Mouse (Mus musculus) hindbrain, embryonic 12.5 days (tissue): ENCODE data around the gene Rhbdd2. TPM values are rescaled to one million over a fixed set of nuclear protein-coding genes. Genes with fewer than 3 reads are reported as not detected.

ENCODE experiments used
- ATAC-seq: fragments of 200-750 bp; cut with Nextera tagmentation; 2 replicates; pipeline ENCODE4 v1.8.0; 2017; ENCODE audit warnings: moderate TSS enrichment; ENCODE audit not compliant: low FRiP score
- H3K27ac ChIP-seq: fragments of 300-500 bp; sonication (generic); 2 replicates; pipeline ENCODE4 v1.5.1; 2016; ENCODE audit warnings: mild to moderate bottlenecking
- H3K27me3 ChIP-seq: fragments of 300-500 bp; sonication (generic); 2 replicates; pipeline ENCODE4 v1.6.1; 2016; ENCODE audit warnings: mild to moderate bottlenecking
- H3K36me3 ChIP-seq: fragments of 300-500 bp; sonication (generic); 2 replicates; pipeline ENCODE4 v1.6.1; 2016; ENCODE audit warnings: mild to moderate bottlenecking
- H3K4me1 ChIP-seq: fragments of 300-500 bp; sonication (generic); 2 replicates; pipeline ENCODE4 v1.6.1; 2016
- H3K4me2 ChIP-seq: fragments of 300-500 bp; sonication (generic); replicated peaks from 2 replicates; pipeline ENCODE4 v1.6.1; 2016; ENCODE audit warnings: mild to moderate bottlenecking
- H3K4me3 ChIP-seq: fragments of 300-500 bp; sonication (generic); 2 replicates; pipeline ENCODE4 v1.5.1; 2016; ENCODE audit warnings: mild to moderate bottlenecking
- H3K9ac ChIP-seq: fragments of 300-500 bp; sonication (generic); 2 replicates; pipeline ENCODE4 v1.6.1; 2016; ENCODE audit warnings: mild to moderate bottlenecking, moderate library complexity
- H3K9me3 ChIP-seq: fragments of 300-500 bp; sonication (generic); replicated peaks from 2 replicates; pipeline ENCODE4 v1.6.1; 2016; ENCODE audit warnings: mild to moderate bottlenecking
- WGBS: fragments of 180-500 bp; shearing (Covaris S2); methylation state at CpG from one replicate; pipeline ENCODE4 v1.1.7; 2016; 5-methylcytosine and 5-hydroxymethylcytosine counted together
- polyA plus RNA-seq: library from polyadenylated mRNA; unstranded; fragments of >200 nt; fragmentation: Nextera tagmentation; extraction: Ambion mirVana; gene quantifications from 2 replicates; pipeline ENCODE4 v1.2.1, GENCODE M21; 2016

Rhbdd2 gene
- polyA plus RNA-seq, 1 experiment from 2014 or later: 70.0 TPM

DNA sequence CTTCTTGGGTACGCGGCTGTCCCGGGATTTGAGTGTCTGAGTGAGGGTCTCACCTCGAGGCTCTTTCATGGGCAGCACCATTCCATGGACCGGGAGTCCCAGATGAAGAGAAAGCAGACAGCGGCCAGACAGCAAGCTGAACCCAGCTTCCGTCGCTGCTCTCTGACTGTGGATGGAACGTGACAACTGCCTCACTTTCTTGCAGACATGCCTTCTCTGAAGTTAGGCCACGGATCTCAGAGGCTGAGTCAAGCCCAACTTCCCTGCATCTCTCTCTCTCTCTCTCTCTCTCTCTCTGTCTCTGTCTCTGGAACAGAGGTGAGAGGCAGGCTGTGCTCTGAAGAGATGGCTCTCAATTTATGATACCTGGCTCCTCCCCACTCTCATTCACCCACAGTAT lies 3.5 kb upstream of the Rhbdd2 start:
- H3K4me2 ChIP-seq: 0 out of 2 replicates have a peak overlapping the region, but pooled peaks have one; percentile 15
- no peak overlapping the region for H3K27ac ChIP-seq
- ATAC-seq: no peak
- 44% methylated on average over 10 of the region's 10 CpGs for WGBS
- H3K36me3 ChIP-seq: no peaks in the 10 kb centered on the region
- H3K4me1 ChIP-seq: peaks cover 9% of the 10 kb centered on the region
- H3K27me3 ChIP-seq: no peaks in the 10 kb centered on the region
- no peaks in the 10 kb centered on the region for H3K9me3 ChIP-seq
- H3K9ac ChIP-seq: no peak overlapping the region
- H3K4me3 ChIP-seq: no peak overlapping the region

DNA sequence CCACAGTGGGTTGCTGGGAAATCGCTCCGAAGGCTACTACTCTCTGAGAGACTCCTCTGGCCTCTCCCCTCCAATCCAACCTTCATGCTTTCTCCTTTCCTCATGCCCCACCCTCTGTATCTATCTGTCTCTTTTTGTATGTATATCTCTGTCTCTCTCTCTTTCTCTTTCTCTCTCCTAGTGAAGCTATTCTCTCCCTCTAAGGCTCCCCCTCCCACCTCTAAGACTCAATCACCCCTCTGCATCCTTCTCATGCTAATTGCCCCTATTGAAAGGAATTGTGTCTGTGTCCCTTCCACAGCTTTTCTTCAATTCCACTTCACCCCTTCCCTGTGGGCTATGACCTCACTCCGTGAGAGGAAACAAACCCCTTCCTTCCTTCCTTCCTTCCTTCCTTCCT lies 3.0 kb upstream of the Rhbdd2 start:
- Histone ChIP-seq H3K36me3 (no peaks in the 10 kb centered on the region), H3K9ac (no peak overlapping the region), H3K27me3 (no peaks in the 10 kb centered on the region), H3K27ac (no peak overlapping the region), H3K4me2 (no peak overlapping the region), H3K4me3 (no peak overlapping the region), H3K4me1 (peaks cover 12% of the 10 kb centered on the region), H3K9me3 (no peaks in the 10 kb centered on the region)
- ATAC-seq: no peak
- 85% methylated on average over 3 of the region's 3 CpGs for WGBS

DNA sequence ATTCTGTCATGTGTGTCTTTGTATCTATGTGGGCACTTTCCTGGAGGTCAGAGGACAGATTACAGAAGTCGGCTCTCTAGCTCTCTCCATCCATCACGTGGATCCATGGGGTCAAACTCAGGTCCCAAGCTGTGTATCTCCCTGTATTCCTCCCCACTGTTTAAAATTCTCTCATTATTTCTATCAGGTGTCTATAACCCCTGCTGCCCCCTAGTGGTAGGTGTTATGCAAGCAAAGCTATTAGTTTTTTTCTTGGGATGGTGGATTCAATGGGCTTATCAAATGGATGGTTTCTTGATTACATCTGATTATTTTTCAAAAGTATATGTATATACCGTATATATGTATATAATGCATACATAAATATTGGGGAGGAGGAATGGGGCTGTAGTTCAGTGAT lies 1.8 kb upstream of the Rhbdd2 start:
- Histone ChIP-seq H3K4me3 (no peak overlapping the region), H3K9me3 (no peaks in the 10 kb centered on the region), H3K4me1 (peaks cover 12% of the 10 kb centered on the region), H3K9ac (no peak overlapping the region), H3K4me2 (no peak overlapping the region), H3K27me3 (no peaks in the 10 kb centered on the region), H3K27ac (no peak overlapping the region), H3K36me3 (peaks cover 7% of the 10 kb centered on the region)
- 38% methylated on average over 3 of the region's 3 CpGs for WGBS
- no peak for ATAC-seq

DNA sequence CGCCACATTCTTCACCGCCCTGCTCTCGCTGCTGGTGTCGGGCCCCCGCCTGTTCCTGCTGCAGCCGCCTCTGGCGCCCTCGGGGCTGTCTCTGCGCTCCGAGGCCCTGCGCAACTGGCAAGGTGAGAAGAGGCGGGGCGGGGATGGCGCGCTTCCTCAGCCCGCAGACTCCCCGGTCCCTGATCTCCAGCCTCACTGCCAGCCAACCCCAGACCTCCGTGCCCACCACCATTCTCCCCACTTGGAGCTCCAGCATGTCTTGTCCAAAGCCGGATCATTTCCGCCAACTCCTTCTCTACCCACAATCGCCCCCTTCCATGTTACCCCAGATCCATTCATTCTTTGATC lies 353 bp downstream of the Rhbdd2 start:
- no peaks in the 10 kb centered on the region for H3K27me3 ChIP-seq
- peak overlapping the region; percentile 79 for H3K4me3 ChIP-seq
- WGBS: 0% methylated on average over 21 of the region's 21 CpGs
- peaks cover 27% of the 10 kb centered on the region for H3K36me3 ChIP-seq
- H3K27ac ChIP-seq: peak overlapping the region; percentile 92
- peak; percentile 86 for ATAC-seq
- H3K4me2 ChIP-seq: peak overlapping the region; percentile 79
- H3K9ac ChIP-seq: peak overlapping the region; percentile 90
- no peaks in the 10 kb centered on the region for H3K9me3 ChIP-seq
- H3K4me1 ChIP-seq: peaks cover 12% of the 10 kb centered on the region

DNA sequence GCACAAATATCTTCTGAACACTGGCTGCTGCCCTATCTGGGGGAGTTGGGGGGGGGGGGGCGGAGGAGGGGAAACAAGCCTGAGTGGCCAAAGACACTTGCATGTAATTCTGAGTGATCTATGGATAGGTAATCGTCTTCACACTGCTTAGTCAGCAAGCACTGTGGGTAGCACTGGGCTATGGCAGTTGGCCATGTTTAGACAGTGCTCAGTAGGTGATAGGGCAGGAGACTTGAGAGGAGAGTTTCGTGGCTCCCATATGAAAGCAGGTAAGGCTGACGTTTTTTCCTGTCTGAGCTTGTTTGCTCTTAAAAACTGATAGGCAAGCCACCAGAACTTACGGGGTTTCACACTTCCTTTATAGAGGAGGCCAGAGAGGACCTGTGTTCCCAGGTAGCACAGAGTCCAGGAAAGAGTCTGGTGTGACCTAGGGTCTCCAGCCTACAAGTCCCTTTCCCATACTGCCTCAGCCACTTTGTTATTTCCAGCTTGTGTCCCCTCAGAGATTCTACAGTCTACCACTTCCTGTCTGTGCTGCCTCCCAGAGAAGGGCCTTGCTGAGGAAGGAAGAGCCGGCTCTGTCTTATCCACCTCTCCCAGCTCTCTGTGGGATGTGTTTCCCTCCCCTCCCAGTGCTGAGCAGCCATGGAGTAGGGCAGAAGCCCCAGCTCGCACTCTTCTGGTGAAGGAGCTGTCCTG lies 7.5 kb downstream of the Rhbdd2 start:
- H3K36me3 ChIP-seq: peaks cover 75% of the 10 kb centered on the region
- no peak overlapping the region for H3K27ac ChIP-seq
- H3K27me3 ChIP-seq: no peaks in the 10 kb centered on the region
- H3K4me2 ChIP-seq: no peak overlapping the region
- H3K9me3 ChIP-seq: no peaks in the 10 kb centered on the region
- no peak for ATAC-seq
- H3K4me1 ChIP-seq: peaks cover 3% of the 10 kb centered on the region; the same call in 1 of the 2 replicates
- WGBS: 87% methylated on average over 6 of the region's 7 CpGs
- H3K9ac ChIP-seq: no peak overlapping the region
- no peak overlapping the region for H3K4me3 ChIP-seq

DNA sequence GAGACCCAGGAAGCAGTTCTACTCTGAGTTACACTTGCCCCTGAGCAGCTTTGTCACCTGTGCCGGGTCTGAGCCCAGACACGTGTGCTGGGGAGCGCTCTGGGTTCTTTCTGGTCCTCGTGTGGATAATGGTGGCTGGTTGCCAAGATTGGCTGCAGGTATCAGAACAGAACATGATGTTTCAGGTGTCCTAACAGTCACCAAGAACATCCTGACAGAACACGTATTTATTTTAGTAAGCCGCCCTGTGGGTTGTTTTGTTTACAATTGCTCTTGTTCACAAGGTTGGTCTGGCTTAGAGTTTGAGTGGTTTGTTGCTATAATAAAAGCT lies 8.0 kb downstream of the Rhbdd2 start:
- no peak overlapping the region for H3K4me3 ChIP-seq
- H3K36me3 ChIP-seq: peaks cover 70% of the 10 kb centered on the region

DNA sequence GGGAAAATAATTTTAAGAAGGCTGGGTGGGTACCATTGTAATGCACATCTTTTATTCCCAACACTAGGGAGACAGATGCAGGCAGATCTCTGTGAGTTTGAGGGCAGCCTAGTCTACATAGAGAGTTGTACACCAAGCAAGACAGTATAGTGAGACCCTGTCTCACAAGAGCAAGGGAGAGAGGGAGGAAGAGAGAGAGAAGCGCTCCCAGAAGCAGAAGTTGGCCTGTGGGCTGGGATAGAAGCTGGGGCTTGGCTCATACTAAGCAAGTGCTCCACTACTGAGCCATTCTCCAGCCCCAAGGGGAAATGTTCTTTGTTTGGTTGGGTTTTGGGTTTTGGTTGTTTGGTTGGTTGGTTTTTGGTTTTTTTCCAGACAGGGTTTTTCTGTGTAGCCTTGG lies 8.6 kb downstream of the Rhbdd2 start:
- no peak for ATAC-seq
- Histone ChIP-seq H3K4me3 (no peak overlapping the region), H3K27me3 (no peaks in the 10 kb centered on the region), H3K9ac (no peak overlapping the region), H3K4me2 (no peak overlapping the region), H3K36me3 (peaks cover 64% of the 10 kb centered on the region), H3K4me1 (peaks cover 5% of the 10 kb centered on the region; the same call in 1 of the 2 replicates), H3K27ac (no peak overlapping the region), H3K9me3 (no peaks in the 10 kb centered on the region)
- WGBS: 94% methylated on average over 1 of the region's 1 CpGs

More for the DNA sequence above, 8.0 kb downstream of the Rhbdd2 start:
- no peak overlapping the region for H3K4me2 ChIP-seq
- H3K9me3 ChIP-seq: no peaks in the 10 kb centered on the region
- H3K27me3 ChIP-seq: no peaks in the 10 kb centered on the region
- H3K4me1 ChIP-seq: peaks cover 3% of the 10 kb centered on the region; the same call in 1 of the 2 replicates
- WGBS: 92% methylated on average over 6 of the region's 6 CpGs
- ATAC-seq: no peak
- no peak overlapping the region for H3K27ac ChIP-seq
- no peak overlapping the region for H3K9ac ChIP-seq

DNA sequence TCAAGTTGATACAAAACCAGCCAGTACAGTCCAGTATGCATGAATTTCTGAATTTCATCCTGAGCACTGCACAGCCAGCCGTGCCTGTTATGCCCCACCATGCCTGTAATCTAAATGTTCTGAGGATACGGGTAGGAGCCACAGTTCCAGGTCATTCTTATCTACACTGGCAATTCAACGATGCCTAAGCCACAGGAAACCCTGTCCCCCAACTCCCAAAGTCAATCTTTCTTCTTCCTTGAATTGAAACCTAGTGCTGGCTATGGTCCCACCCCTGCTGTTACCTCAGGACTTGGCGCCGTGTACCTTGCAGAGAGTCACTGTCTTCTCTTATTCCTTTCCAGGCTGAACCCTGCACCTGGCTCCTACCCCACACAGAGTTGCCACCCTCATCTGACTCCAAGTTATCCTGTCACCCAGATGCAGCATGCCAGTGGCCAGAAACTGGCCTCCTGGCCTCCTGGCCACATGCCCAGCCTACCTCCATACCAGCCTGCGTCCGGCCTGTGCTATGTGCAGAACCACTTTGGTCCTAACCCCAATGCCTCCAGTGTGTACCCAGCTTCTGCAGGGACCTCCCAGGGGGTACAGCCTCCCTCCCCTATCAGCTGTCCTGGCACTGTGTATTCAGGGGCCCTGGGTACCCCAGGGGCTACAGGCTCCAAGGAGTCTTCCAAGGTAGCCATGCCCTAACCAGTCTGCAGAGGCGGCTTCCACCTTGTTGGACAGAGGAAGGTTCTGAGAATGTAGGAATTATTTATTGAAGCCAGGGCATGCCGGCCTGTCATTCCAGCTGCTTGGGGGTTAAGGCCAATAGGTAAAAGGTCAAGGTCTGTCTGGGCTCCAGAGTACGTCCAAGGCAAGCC lies 10.5 kb downstream of the Rhbdd2 start:
- WGBS: 79% methylated on average over 10 of the region's 10 CpGs
- H3K27me3 ChIP-seq: no peaks in the 10 kb centered on the region
- peaks cover 47% of the 10 kb centered on the region for H3K36me3 ChIP-seq
- ATAC-seq: no peak
- H3K9me3 ChIP-seq: no peaks in the 10 kb centered on the region
- H3K4me2 ChIP-seq: no peak overlapping the region
- peaks cover 5% of the 10 kb centered on the region; the same call in 1 of the 2 replicates for H3K4me1 ChIP-seq
- H3K27ac ChIP-seq: no peak overlapping the region
- no peak overlapping the region for H3K4me3 ChIP-seq
- H3K9ac ChIP-seq: no peak overlapping the region

DNA sequence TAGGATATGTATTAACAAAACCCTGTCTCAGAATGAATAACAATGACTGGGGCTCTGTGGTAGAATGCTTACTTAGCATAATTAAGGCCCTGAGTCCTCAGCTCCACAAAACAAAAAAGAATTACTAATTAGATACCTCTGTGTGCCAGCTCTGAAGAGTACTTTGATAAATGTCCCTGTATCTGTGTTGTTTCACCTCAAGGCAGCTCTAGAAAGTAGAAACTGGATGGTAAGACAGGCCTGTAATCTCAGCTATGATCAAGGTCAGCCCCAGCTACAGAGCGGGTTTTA lies 11.1 kb downstream of the Rhbdd2 start:
- Histone ChIP-seq H3K9me3 (no peaks in the 10 kb centered on the region), H3K4me1 (peaks cover 5% of the 10 kb centered on the region; the same call in 1 of the 2 replicates), H3K27me3 (no peaks in the 10 kb centered on the region), H3K4me3 (no peak overlapping the region), H3K36me3 (peaks cover 43% of the 10 kb centered on the region), H3K27ac (no peak overlapping the region), H3K4me2 (no peak overlapping the region), H3K9ac (no peak overlapping the region)
- no peak for ATAC-seq
- WGBS: 96% methylated on average over 1 of the region's 1 CpGs

DNA sequence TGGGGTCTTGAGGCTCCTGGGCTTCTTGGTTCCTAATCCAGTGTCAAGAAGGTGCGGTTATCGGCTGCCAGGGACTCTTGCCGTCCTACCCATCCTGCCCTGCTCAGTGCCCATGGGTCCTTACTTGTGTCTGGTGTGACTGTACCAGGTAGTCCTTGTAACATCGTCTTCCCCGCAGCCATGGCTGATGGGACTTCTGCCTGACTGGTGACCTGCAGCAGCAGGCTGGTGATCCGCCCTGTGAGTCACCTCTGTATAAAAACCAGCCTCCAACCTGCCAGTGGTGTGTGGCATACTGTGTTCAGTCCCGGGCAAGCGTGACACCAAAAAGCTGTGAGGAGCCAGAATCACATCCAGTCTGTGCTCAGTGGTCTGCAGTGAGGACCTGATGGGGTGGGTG lies 11.5 kb downstream of the Rhbdd2 start:
- no peak overlapping the region for H3K4me2 ChIP-seq
- ATAC-seq: no peak
- no peak overlapping the region for H3K4me3 ChIP-seq
- H3K27me3 ChIP-seq: no peaks in the 10 kb centered on the region
- 94% methylated on average over 8 of the region's 8 CpGs for WGBS
- H3K36me3 ChIP-seq: peaks cover 39% of the 10 kb centered on the region
- no peak overlapping the region for H3K27ac ChIP-seq
- no peak overlapping the region for H3K9ac ChIP-seq
- H3K9me3 ChIP-seq: no peaks in the 10 kb centered on the region
- H3K4me1 ChIP-seq: peaks cover 5% of the 10 kb centered on the region; the same call in 1 of the 2 replicates

DNA sequence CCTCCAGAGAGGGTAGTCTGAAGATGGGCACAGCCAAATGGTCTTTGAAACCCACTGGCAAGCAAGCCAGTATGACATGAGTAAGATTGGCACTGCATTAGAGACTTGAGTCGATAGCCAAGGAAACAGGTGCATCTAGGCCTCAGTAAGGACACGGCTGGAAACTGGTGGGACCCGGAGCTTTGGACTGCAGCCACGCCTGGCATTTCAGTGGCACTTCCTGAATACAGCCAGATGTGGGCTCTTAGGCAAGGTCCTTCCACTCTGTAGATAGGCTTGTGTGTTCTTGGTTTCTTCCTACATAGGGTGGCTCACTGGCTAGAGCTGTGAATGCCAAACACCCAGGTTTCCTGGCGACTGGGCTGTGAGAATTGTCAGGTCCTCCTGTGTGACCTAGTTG lies 12.9 kb downstream of the Rhbdd2 start:
- H3K4me2 ChIP-seq: no peak overlapping the region
- H3K4me3 ChIP-seq: no peak overlapping the region
- no peaks in the 10 kb centered on the region for H3K9me3 ChIP-seq
- H3K36me3 ChIP-seq: peaks cover 24% of the 10 kb centered on the region
- peaks cover 5% of the 10 kb centered on the region; the same call in 1 of the 2 replicates for H3K4me1 ChIP-seq
- H3K27ac ChIP-seq: 0 out of 2 replicates have a peak overlapping the region, but pooled peaks have one; percentile 12
- no peak overlapping the region for H3K9ac ChIP-seq
- H3K27me3 ChIP-seq: no peaks in the 10 kb centered on the region
- no peak for ATAC-seq
- WGBS: 92% methylated on average over 5 of the region's 5 CpGs

DNA sequence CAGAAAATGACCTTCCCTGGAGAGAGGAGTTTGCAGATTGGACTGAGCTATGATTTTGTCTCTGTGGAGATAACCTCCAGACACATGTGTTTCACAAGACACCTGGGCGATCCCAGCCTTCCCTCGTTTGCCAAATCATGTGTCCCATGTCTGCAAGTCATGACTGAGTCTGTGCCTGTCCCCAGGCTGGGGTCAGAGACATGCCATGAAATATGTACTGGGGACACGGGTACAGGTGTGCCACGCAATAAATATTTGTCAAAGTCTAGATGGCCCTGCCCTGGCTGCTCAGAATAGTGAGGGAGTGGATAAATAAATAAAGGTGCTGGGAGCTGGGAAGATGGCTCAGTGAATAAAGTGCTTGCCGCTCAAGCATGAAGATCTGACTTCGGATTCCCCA lies 13.6 kb downstream of the Rhbdd2 start:
- H3K27ac ChIP-seq: 0 out of 2 replicates have a peak overlapping the region, but pooled peaks have one; percentile 12
- peaks cover 5% of the 10 kb centered on the region; the same call in 1 of the 2 replicates for H3K4me1 ChIP-seq
- no peak overlapping the region for H3K4me3 ChIP-seq
- H3K4me2 ChIP-seq: no peak overlapping the region
- H3K36me3 ChIP-seq: peaks cover 18% of the 10 kb centered on the region
- no peak overlapping the region for H3K9ac ChIP-seq
- ATAC-seq: no peak
- H3K9me3 ChIP-seq: no peaks in the 10 kb centered on the region
- WGBS: 89% methylated on average over 6 of the region's 6 CpGs
- no peaks in the 10 kb centered on the region for H3K27me3 ChIP-seq
